Mouse (Mus musculus) megakaryocyte, embryonic 14.5 days (primary cell): Measurements from ENCODE around the gene Mcu.

ENCODE experiments used
- FLI1 ChIP-seq: IDR thresholded peaks from 2 replicates; pipeline ENCODE4 v1.6.1; 2012; ENCODE audit warnings: low read length, inconsistent platforms, mixed read lengths
- GATA1 ChIP-seq: IDR thresholded peaks from 3 replicates; pipeline ENCODE4 v1.6.1; 2012; ENCODE audit warnings: mixed read lengths, low read length, inconsistent platforms, borderline replicate concordance

DNA sequence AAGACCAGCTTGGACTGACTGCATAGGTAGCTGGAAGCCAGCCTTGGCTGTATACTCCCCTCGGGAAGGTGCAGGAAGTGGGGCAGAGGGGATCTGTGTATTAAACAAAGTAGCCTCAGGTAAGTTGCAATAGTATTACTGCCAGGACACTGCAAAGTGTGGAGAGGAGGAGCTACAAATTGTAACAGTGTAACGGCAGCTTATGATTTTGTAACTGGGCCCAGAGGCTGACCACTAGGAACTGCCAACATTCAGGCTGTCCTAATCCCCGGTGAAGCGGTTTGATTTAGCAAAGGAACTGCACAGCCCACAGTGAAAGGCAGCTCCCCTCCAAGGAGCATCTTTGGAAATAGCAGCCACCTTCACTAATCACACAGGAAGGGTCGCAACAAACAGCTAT lies 3.2 kb downstream of the Mcu start:
- no peak for TF ChIP-seq GATA1
- TF ChIP-seq FLI1 = no peak
